Mouse (Mus musculus): ENCODE measurements around the gene Chga.

Gene Chga

GRCm38 (mm10) chr12:102557372-102557771, 2.6 kb downstream of the Chga start:
- DNase-seq (ENCODE audit: low read depth, low spot score), result no peak

DNA sequence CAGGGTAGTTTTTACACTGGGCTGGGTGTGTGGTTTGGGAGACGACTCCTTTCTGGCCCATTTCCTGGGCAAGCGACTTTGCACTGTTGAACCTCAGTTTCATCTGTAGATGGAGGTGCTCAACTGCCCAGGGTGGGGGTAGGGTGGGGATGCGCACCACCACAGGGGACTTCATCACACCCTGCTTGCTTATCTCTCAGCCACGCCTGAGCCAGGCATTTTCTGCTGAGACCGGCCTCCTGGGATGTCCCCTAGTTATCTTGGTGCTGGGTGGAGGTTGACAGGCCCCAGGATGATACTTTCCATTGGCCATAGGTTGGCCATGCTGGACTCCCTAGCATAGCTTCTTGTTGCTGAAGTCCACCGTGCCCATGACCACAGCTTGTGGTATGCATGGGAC, 10.3 kb downstream of the Chga start:
- DNase-seq (ENCODE audit: low read depth, low spot score), result no peak

GRCm38 (mm10) chr12:102566951-102567350, 12.2 kb downstream of the Chga start:
- peak; percentile 40 for DNase-seq (ENCODE audit: low read depth, low spot score)

DNA sequence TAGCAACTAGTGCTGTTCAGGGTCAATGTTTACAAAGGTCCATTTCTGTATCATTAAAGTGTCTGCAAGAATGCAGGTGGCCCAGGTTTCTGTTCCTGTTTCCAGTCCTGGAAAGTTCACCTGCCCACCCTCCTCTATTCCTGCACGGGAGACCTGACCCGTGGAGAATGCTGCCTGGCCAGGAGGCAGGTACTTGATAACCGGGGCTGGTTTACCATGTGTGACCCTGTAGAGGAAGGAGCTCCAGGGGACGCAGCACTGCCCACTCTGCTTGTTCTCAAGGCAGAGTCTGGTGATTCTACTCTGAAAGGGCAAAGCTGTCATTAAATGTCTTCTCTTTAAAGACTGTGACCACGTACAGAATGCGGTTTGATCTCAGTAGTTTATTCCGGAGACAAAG, 13.4 kb downstream of the Chga start:
- no peak for DNase-seq (ENCODE audit: low read depth, low spot score)

- no peak for DNase-seq (ENCODE audit: low read depth, low spot score)
Observed at GRCm38 (mm10) chr12:102570111-102570510, 15.3 kb downstream of the Chga start.

DNA sequence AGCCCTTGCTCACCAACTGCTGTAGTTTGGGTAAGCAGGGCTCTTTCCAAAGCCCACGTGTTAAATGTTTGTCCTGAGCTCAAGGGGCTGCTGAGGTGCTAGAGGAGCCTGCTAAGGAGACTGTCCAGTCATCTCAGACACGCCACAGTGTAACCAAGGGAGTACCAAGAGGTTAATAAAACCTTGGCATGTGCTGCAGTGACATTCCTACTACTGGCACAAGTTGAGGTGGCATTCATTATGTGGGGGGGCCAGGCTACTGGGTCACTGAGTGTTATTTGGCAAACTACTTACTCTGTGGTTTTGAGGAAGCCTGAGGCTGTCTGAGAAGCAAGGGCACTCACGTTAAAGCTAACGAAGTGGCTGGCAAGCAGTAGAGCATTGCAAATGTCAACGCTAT, 16.0 kb downstream of the Chga start:
- DNase-seq (ENCODE audit: low read depth, low spot score), result no peak

- DNase-seq (ENCODE audit: low read depth, low spot score), result no peak
Observed at GRCm38 (mm10) chr12:102571666-102572065, 16.9 kb downstream of the Chga start.

GRCm38 (mm10) chr12:102573036-102573435, 18.3 kb downstream of the Chga start:
- DNase-seq (ENCODE audit: low read depth, low spot score), result no peak

- DNase-seq (ENCODE audit: low read depth, low spot score), result no peak
Observed at GRCm38 (mm10) chr12:102575541-102576329, 21.0 kb downstream of the Chga start.

DNA sequence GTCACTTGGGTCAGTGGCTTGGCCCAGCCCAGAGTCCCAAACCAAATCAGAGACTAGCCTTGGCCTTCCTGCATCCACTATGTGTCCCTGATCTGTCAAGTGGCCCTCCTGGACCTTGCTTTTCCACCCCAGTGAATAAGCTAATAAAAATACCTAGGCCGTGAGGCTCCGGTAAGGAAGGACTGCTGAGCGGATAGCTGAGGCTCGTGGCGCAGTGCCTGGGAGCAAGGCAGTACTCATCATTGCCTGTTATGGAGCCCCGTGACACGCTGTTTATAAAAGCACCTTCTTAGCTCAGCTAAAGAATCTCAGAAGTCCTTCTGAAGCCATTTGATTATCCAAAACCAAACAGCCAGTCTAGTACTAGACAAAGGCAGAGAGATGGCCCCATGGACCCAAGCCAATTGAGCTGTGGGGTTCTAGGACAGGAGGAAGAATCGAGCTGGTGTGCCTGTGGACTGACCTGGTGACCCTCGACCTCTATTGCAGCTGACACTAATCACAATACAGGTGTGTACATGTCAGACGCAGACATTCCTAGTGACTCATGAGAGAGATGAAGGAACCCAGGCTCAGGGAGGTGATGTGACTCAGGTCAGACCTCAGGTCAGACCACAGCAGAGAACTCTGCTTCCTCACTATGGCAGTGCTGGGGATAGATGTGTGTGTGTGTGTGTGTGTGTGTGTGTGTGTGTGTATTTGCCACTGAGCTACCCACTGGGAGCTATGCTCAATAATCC, 22.1 kb downstream of the Chga start:
- no peak for DNase-seq (ENCODE audit: low read depth, low spot score)

DNA sequence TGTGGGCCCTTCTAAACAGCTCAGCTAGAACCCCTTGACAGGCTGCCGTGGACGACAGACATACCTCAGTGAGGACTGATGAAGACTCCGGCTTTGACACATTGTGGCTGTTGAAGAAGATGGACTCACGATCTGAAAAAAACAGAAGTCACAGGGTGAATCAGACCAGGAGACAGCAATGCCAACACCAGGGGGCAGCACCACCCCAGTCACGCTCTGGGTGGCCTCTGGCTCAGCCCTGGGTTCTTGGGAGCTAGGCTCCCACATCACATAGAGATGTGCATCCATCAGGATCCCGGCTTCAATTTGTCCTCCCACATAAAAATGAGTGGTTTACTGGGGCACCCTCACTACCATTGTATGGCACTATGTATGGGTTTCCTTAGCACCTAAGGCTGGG, 24.3 kb downstream of the Chga start:
- peak; percentile 74 for DNase-seq (ENCODE audit: low read depth, low spot score)

GRCm38 (mm10) chr12:102581579-102582196, 26.9 kb downstream of the Chga start:
- no peak for DNase-seq (ENCODE audit: low read depth, low spot score)

DNA sequence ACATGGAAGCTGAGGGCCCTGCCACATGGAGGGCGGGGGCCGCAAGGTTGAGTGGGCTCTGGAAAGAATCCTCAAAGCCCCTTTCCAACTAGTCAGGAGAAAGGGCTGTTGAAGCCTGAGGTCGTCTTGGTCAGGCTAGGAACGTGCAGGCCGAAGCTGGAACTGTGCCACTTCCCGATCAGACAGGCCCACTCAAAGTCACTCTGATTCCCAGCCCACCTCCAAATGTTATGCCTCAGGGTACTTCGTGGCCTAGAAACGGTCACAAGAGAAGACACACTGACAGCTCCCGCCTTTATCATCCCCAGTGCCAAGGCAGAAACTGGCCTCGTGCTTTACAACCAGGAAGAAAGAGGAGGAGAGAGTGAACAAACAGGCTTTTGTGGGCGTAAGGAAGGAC, 27.7 kb downstream of the Chga start:
- DNase-seq (ENCODE audit: low read depth, low spot score), result no peak

GRCm38 (mm10) chr12:102585390-102585789, 30.6 kb downstream of the Chga start:
- no peak for DNase-seq (ENCODE audit: low read depth, low spot score)

GRCm38 (mm10) chr12:102586286-102586881, 31.6 kb downstream of the Chga start:
- DNase-seq (ENCODE audit: low read depth, low spot score), result peak; percentile 40

GRCm38 (mm10) chr12:102587106-102587505, 32.3 kb downstream of the Chga start:
- DNase-seq (ENCODE audit: low read depth, low spot score), result peak; percentile 59

DNA sequence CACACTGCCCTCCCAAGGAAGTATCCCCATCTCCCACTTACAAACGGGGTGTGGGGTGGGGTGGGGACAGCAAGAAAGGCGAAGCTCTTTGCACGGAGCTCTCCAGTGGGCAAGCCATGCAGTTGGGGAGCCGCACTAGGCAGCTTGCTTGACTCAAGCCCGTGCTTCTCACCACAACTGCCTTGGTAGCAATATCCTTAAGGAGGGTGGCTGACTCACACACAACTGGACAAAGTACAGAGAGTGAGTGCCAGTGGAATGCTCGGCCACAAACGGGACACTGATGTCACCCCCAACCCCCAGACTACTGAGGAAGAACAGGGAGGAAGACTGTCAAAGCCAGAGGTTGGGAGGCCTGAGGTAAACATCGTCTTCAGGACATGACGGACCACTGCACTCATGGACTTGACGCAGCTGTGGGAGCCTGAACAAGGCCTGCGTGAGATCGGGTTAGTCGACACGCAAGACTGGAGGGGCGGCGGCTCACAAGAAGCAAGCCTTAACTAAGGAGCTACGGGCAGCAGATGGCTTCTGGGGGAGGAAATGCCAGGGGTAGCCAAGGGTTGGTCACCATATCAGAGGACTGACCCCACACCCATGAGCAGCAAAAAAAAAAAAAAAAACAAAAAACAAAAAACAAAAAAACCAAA, 36.1 kb downstream of the Chga start:
- peak; percentile 57 for DNase-seq (ENCODE audit: low read depth, low spot score)

DNA sequence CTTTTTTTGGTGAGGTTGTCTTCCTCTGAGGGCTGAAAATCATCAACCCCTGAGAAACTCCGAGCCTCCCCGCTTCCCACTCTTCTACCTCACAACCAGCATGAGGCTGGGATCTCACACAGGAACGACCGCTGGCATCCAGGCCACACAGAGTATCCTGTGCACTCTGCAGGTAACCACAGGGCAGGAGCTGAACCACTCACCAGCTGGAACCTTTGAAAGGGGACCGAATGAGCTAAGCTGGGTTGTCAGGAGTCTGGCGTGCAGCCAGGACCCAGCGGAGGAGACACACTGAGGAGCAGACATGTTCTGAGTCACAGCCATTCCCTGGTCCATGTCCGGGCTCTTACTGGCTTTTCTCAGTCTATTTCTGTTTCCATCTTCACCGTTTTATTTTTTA, 38.9 kb downstream of the Chga start:
- DNase-seq (ENCODE audit: low read depth, low spot score), result peak; percentile 50

- DNase-seq (ENCODE audit: low read depth, low spot score), result no peak
Observed at GRCm38 (mm10) chr12:102594627-102595026, 39.9 kb downstream of the Chga start.

- no peak for DNase-seq (ENCODE audit: low read depth, low spot score)
Observed at GRCm38 (mm10) chr12:102596410-102596809, 41.6 kb downstream of the Chga start.

- DNase-seq (ENCODE audit: low read depth, low spot score), result peak; percentile 34
Observed at GRCm38 (mm10) chr12:102597466-102597865, 42.7 kb downstream of the Chga start.

GRCm38 (mm10) chr12:102598535-102598934, 43.8 kb downstream of the Chga start:
- no peak for DNase-seq (ENCODE audit: low read depth, low spot score)
